Mouse (Mus musculus): ENCODE data around the gene Ccdc97.

The Ccdc97 gene

DNA sequence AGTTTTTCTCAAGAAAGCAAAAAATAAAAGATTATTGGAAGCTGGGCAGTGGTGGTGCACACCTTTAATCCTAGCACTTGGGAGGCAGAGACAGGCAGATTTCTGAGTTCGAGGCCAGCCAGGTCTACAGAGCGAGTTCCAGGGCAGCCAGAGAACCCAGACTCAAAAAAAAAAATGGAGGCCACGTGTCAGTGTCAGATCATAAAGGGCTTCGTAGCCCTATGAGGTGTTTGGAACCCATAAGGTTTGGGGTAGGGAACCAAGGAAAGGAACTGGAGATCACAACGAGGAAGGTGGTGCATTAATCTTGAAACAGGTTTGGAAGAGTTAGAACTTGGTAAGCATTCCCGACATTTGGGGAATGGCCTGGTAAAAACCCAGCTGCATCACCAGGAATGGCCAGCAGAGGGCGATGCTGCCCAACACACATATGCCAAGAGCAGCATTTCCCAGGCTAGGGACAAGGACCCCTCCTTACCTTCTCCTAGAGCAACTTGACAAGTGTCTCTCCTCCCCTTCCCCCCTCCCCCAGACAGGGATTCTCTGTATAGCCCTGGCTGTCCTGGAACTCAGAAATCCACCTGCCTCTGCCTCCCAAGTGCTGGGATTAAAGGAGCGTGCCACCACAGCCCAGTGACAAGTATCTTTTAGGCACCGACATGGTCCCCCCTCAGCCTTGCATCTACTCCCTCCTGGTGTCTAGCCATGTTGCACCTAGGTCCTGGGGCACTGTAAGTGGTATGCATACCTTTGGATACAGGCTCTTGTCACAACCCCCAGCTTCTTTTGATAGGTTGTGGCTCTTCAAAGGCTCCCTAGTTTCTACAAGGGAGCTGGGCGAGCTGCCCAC lies 1.1 kb upstream of the Ccdc97 start:
- DNase-seq (ENCODE audit: low read depth) = peak; percentile 58

DNA sequence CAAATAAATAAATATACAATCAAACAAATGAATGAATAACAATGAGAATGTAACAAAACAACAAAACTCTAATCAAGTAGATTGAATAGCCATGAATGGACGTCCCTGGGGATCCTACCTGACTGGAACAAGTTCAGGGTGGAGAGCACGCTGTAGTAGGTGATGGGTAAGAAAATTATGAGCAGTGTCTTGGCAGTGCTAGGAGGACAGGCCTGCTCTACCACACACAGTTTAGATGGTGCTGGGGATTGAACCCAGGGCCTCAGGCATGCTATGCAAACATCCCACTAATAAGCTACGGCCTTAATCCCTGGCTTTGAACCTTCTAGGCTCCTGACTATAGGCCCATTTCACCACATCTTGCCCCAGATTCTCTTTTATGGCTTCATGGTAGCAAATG lies 1.4 kb downstream of the Ccdc97 start:
- no peak for DNase-seq (ENCODE audit: low read depth)

DNA sequence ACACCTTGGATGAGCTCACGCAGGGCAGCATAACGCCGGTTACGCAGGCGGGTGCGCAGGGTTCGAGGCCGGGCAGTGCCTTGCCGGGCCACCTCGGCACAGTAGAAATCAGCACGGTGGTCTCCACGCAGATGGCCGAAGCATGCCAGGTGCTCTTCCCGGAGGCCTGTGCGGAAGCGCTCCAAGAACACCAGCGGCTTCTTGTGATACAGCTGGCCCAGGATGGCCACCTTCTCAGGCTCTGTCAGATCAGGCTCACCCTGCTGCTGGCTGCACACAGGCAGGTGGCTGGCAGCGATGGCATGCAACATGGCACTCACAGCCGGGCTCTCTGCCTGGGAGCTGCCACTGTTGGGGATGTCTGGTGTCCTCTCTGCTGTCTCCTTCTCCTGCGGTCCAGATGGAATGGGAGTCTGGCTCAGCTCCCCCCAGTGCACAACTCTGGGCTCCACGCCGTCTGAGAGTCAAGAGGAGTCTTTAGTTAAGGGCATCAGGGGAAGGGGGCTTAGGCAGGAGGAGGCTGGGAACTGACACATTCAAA lies 3.1 kb downstream of the Ccdc97 start:
- no peak for DNase-seq (ENCODE audit: low read depth)

DNA sequence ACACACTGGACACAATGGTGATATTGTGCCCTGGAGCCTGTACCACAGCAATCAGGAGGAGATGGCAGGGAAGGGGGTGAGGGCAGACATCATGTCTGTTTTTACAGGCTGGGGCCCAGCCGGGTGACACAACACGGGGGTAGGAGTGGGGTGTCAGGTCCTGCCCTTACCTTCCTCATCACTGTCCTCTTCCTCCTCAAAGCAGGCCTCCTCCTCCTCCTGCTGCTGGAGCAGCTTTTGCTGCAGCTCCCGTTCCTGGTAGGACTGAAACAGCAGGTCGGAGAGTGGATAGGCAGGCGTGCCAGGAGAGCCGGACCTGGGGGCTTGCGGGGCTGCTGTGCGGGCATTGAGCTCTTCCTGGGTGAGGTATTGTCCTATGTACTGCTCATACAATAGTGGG lies 4.3 kb downstream of the Ccdc97 start:
- no peak for DNase-seq (ENCODE audit: low read depth)

DNA sequence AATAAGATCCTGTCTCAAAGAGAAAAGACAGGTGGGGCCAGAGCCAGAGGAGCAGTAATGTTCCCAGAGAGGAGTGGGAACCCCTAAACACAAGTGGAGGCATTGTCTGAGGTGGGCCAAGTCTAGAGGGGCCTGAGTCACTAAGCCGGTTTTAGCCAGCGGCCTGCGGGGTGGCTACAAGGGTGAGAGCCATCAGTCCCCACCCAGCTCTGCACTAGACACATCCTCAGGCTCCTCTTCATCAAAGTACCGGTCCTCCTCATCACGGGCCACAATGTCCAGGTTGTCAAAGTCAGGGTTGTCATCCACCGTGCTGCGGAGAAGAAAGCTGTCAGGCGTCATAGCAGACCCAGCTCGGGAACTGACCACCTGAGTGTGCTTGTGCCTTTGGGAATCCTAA lies 6.1 kb downstream of the Ccdc97 start:
- no peak for DNase-seq (ENCODE audit: low read depth)

DNA sequence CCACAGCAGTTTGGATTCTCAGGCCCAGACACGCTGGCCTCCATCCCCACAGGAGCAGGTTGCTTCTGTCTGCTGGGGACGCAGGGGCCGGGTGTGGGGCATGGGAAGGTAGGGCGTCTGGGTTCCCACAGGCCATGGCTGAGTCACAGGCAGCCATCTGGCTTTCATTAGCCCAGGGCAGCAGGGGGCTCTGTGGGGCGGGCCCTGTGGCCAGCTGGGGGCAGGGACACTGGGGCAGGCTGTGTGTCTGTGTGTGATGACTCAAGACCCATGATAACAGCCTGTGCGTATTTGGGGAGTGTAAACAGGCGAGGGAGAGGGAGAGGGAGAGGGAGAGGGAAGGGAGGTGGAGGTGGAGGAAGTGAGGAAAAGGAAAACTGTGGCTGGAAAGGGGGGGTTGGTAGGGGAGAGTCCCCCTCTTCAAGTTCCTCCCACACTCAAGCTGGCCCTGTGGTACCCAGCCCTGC lies 7.1 kb downstream of the Ccdc97 start:
- DNase-seq (ENCODE audit: low read depth) = peak; percentile 53

DNA sequence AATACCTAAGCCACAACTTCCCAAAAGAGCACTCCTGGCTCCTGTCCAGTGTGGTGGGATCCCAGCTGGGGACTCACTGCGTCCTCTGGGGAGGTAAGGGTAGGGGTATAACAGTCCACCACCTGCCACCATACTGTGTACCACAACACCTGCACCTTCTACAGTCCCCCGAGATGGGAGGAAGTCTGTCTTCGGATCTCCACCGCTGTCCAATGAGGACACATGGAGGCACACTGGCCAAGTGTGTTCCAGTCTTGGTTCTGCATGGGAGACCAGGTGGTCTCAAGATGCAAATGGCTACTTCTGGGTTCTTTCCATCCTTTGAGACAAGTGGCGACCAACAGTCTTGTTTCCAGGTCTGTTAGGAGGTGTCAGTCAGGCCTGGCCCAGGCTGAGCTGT lies 7.7 kb downstream of the Ccdc97 start:
- no peak for DNase-seq (ENCODE audit: low read depth)

DNA sequence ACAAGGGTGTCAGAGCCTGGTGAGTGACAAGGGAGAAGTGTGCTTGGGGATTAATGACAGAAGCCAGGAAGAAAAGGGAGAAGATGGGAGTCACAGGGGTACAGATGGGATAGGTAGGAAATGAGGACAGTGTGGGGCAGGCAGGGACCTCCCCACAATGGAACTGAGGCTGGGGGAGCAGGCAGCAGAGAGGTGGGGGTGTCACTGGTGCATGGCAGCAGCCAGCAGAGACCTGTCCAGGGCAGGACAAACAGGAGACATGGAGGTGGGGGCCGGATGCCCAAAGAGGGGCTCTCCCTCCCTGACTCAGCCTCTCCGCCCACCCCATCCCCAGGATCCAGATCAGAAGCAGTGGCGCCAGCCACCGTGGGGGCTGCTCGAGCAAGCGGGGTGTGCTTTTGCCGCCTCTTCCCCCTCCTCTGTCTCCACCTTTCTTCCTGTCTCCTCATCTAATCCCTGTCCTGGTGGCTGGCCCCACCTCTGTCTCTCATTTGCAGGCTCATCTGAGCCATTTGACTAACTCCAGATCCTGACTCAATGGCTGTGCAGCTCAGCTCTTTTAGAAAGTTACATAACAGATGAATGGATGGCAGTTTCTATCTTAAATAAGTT lies 8.3 kb downstream of the Ccdc97 start:
- no peak for DNase-seq (ENCODE audit: low read depth)

DNA sequence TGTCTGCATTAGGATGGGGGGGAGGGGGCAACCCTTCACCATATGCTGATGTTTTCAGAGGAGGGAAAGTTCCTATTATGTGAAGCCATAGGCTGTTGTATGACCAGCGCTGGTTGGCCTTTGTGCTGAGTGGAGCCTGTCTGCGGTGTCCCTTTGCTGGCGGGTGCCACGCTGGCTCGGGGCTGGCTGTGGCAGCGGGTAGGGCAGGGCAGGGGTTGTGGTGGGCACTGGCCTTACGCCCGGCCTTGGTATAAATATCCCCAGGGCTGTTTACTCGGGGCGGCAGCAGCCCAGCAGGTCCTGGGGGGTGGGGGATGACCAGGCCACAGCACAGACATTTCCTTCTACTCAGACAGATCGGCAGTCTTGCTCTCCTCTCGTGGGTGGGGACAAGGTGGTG lies 8.9 kb downstream of the Ccdc97 start:
- no peak for DNase-seq (ENCODE audit: low read depth)

DNA sequence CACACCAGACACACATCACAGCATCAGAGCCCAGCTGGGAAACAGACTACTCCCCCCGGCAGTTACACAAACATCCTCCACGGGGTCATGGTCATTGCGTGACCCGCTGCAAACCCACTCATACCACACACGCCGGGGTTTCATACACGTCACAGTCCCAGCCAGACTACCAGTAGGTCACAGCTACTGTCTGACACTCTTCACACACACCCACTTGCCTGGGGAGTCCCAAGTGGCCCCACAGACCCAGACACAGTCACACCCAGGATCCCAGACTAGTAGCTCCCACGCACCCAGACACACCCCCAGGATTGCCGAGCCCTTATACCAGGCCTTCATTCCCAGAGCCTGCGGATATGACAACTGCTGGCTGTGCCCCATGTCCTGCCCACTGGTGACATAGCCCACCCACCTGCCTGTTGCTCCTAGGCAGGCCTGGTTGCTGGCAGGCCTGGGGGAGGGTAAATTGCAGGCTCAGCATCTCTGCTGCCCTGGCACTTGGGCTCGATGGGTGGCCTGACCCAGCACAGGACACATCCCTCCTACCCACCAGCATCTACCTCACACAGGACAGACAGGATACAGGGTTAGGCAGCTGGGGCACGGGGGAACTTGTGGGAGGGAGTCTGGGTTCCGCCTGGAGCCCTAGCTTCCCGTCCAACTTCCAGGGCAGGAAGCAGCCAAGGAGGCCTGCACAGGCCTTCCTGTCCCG lies 11.2 kb downstream of the Ccdc97 start:
- DNase-seq (ENCODE audit: low read depth) = no peak

DNA sequence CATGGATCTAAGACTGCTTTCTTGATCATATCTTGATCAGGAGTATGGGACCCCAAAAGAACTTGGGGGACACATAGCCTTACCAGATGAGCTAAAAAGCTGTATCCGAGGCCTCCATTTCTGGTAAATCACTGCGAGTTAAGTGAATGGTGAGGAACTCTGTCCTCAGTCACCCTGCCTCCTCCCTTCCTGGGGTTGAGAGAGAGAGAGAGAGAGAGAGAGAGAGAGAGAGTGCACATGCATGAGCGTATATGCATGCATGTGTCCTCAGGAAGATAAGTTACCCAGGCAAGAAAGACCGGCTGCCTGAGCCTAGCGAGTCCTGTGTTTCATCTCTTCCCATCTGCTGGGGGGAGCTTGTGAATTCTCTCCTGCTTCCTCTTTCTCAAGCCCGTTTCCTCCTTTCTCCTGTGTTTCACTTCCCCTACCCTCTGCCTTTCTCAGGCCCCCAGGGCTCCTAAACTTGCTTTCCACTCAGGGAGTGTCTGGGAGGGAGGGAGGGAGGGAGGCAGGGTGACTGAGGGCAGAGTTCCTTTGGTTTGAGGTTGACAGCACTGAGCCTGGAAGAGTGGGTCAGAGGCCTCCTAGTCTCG lies 12.2 kb downstream of the Ccdc97 start:
- DNase-seq (ENCODE audit: low read depth) = no peak

DNA sequence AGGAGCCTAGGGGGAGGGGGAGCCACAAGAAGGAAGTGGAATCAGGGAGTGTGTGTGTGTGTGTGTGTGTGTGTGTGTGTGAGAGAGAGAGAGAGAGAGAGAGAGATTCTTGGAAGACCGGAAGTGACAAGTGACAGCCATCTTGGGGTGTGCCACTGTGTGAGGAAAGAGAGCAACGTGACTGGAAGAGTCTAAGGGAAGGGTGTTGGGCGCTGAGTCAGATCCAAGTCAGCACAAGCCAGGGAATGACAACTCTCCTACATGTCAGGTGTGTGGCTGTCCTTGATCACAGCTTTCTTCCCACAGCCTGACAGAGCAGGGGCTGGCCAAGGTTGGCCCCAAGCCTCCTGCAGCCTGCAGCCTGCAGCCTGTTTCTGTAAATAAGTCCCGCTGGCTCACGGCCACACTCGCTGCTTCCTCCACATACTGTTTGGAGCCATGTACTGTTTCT lies 13.1 kb downstream of the Ccdc97 start:
- DNase-seq (ENCODE audit: low read depth) = no peak

DNA sequence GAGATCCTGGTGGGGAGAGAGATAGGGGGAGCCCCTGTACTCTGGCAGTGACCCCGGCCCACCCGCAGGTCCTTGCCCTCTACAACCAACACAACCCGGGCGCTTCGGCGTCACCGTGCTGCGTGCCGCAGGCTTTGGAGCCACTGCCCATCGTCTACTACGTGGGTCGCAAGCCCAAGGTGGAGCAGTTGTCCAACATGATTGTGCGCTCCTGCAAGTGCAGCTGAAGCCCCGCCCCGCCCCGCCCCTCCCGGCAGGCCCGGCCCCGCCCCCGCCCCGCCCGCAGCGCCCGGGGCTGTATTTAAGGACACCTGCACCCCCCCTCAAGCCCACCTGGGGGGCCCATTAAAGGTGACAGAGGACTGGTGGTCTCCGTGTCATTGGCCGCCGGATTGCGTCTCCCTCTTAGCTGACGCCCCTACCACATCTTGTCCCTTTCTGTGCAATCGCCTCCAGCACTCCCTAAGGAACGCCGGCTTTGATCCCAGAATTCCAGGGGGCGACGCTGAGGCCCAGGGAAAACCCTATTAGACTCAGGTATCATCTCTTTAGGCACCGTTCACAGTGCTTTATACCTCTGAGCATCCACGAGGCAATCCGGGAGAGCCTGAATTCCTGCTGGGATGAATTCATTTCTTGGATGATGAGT lies 14.0 kb downstream of the Ccdc97 start:
- no peak for DNase-seq (ENCODE audit: low read depth)

DNA sequence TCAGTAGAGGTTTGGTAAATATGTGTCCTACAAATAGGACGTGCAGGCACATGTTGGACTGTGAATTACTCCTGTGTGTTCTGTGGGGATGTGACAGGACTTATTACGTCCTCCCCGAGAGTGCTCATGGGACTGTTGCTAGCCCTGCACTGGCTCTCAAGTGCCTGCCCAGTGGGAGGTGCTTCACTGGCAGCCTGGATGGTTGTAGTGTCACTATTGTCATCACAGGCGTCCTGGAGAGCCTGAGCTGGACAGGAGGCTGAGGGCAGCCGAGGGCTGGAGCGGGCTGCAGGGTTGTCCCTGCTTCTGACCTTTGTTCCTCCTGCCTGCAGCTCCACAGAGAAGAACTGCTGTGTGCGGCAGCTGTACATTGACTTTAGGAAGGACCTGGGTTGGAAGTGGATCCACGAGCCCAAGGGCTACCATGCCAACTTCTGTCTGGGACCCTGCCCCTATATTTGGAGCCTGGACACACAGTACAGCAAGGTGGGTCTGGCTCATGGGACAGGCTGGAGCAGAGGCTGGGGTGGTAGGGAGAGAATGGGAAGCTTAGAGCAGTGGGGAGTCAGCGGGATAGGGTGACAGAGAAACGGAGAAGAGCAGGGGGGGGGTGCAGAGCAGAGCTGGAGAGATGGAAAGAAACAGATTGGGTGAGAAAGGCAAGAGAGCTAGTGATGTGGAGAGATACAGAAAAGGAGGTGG lies 14.9 kb downstream of the Ccdc97 start:
- DNase-seq (ENCODE audit: low read depth) = no peak

DNA sequence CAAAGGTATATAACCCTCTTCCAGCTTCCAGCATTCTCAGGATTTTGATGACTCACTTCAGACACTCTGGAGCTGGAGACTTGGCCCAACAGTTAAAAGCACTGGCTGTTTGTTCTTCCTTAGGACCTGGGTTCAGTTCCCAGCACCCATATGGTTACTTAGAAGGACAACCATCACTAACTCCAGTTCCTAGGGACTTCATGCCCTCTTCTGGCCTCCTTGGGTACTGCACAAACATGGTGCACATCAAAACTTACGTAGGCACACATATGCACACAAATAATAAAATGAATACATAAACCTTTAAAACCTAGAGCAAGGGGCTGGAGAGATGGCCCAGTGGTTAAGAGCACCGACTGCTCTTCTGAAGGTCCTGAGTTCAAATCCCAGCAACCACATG lies 16.5 kb downstream of the Ccdc97 start:
- no peak for DNase-seq (ENCODE audit: low read depth)

DNA sequence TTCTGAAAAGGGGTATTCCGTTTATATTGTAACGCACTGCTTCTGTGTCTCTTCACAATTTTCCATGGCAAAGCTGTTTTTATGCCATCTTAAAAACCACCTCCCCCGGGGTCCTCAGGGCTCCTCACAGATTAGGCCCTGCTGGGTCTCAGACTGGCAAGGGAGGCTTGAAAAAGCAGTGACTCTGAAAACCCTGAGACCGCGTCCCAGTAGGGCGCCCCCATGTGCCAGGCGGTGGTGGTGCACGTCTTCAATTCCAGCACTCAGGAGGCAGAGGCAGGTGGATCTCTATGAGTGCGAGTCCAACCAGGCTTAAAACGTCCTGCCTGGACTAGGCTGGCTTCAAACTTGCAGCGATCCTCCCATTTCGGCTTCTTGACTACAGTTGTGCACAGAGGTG lies 18.2 kb downstream of the Ccdc97 start:
- DNase-seq (ENCODE audit: low read depth) = no peak

DNA sequence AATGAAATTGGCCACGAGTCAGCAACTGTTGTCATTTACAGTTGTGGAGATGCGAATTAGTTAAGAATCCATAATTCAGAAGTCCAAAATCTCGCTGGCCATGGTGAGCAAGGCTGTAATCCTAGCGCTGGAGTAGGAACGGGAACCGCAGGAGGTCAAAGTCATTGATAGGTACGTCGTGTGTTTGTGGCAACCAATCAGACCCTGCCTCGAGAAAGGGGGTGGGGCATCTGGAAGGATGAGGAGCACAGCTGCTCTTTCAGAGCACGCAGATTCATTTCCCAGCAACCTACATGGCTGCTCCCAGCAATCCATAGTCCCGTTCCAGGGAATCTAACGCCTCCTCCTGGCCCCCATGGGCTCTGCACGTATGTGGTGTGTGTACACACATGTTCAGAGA lies 19.0 kb downstream of the Ccdc97 start:
- no peak for DNase-seq (ENCODE audit: low read depth)

DNA sequence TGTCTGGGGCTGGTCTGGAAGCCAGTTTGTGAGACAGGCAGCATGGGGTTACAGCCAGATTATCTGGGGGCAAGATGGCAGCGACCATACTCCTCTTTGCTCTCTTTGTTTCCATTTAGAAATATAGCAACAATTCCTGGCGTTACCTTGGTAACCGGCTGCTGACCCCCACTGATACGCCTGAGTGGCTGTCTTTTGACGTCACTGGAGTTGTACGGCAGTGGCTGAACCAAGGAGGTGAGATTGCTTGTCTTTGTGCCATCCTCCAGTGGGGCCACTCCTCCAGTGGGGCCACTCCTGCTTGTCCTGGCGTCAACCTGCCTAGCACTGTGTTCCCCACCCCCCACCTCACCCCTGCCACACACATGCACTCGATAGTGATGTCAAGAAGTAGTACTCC lies 24.8 kb downstream of the Ccdc97 start:
- DNase-seq (ENCODE audit: low read depth) = no peak

DNA sequence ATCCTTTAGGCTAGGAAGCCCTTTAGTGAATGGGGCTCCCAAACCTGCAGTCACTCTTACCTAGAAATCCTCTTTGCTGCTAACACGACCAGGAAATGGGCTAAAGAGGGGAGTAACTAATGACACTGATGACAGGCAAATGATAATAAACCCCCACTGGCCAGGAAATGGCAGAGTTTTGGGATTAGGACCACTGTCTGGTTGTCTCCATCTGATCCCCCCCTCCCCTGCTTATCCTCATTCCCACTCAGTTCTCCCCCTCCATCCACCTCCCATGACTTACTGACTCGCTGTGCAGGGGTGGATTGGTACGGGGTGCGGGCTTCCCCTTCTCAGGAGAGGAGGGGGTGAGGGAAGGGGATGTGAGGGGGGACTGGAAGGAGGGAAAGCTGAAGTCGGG lies 28.8 kb downstream of the Ccdc97 start:
- DNase-seq (ENCODE audit: low read depth) = no peak

DNA sequence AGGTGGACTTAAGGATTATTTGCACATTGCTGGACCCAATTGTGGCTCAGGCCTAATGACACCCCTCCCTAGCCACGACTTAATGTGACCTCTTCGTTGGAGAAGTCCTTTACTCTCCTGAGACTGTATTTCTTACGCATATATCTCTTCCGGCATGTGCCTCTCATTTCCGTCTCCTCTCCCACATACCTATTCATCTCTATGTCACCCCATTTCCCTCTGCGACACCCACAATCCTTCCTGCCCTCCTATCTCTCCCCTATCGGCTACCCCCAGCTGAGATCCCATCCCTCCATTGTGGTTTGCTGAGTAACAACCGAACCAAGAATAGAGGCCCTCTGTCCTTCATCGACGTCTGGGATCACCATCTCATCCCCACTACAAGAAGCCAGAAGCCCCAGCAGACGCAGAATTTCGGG lies 29.3 kb downstream of the Ccdc97 start:
- DNase-seq (ENCODE audit: low read depth) = peak; percentile 60

Data from c-Kit-positive CD71-negative TER-119-negative erythroid progenitor cells, embryonic 14.5 days (primary cell).